Mouse (Mus musculus) heart, postnatal 14 days (tissue): ENCODE data around the gene Zc3h12d. TPM values are rescaled to one million over a fixed set of nuclear protein-coding genes. Genes with fewer than 3 reads are reported as not detected.

Experiments used
- DNase-seq, 2 experiments: peaks; one replicate each; pipeline ENCODE4 v3.0.0; 2021 to 2022
- intact Hi-C: fragments of 180-260 bp; cut with DNase I; formaldehyde crosslinking; loops from one replicate; pipeline ENCODE4 v1.15.1; 2025
- total RNA-seq, 2 experiments: library from RNA; stranded (reverse); gene quantifications; 2 replicates each; pipeline ENCODE4 v1.2.3; 2021

The Zc3h12d gene
- total RNA-seq, 2 experiments from 2014 or later: 0.24 to 0.29 TPM

- DNase-seq: no peak
- intact Hi-C loops: no loop called here
These were observed 5.8 kb downstream of the Zc3h12d start for GRCm38 (mm10) chr10:7838036-7838435.

- DNase-seq: no peak
- intact Hi-C loops: no loop called here
These were observed 6.7 kb downstream of the Zc3h12d start for GRCm38 (mm10) chr10:7838874-7839421.

GRCm38 (mm10) chr10:7839551-7840352 is 7.5 kb downstream of the Zc3h12d start:
- peak; percentile 18 to 32 for DNase-seq
- intact Hi-C loops: no loop called here

GRCm38 (mm10) chr10:7840353-7840733 is 8.1 kb downstream of the Zc3h12d start:
- intact Hi-C loops: no loop called here
- DNase-seq: no peak

- no peak for DNase-seq
- intact Hi-C loops: no loop called here
These were observed 8.5 kb downstream of the Zc3h12d start for GRCm38 (mm10) chr10:7840785-7841184.

GRCm38 (mm10) chr10:7841571-7842080 is 9.4 kb downstream of the Zc3h12d start:
- DNase-seq: peak; percentile 79 to 84
- intact Hi-C loops: no loop called here

GRCm38 (mm10) chr10:7843181-7843580 is 10.9 kb downstream of the Zc3h12d start:
- intact Hi-C loops: no loop called here

GRCm38 (mm10) chr10:7844161-7844560 is 11.9 kb downstream of the Zc3h12d start:
- intact Hi-C loops: no loop called here
- no peak for DNase-seq

More at GRCm38 (mm10) chr10:7843181-7843580, 10.9 kb downstream of the Zc3h12d start:
- no peak for DNase-seq

- intact Hi-C loops: no loop called here
- DNase-seq: no peak
These were observed 12.9 kb downstream of the Zc3h12d start for GRCm38 (mm10) chr10:7845136-7845535.

GRCm38 (mm10) chr10:7845991-7846390 is 13.7 kb downstream of the Zc3h12d start:
- DNase-seq: no peak
- intact Hi-C loops: no loop called here

- no peak for DNase-seq
- intact Hi-C loops: no loop called here
These were observed 14.9 kb downstream of the Zc3h12d start for GRCm38 (mm10) chr10:7847166-7847605.

- intact Hi-C loops: no loop called here
- DNase-seq: no peak
These were observed 19.6 kb downstream of the Zc3h12d start for GRCm38 (mm10) chr10:7851891-7852290.

GRCm38 (mm10) chr10:7860494-7860893 is 28.2 kb downstream of the Zc3h12d start:
- DNase-seq: no peak
- intact Hi-C loops: no loop called here

- intact Hi-C loops: no loop called here
- DNase-seq: no peak
These were observed 29.1 kb downstream of the Zc3h12d start for GRCm38 (mm10) chr10:7861259-7861936.

GRCm38 (mm10) chr10:7861937-7862657 is 29.8 kb downstream of the Zc3h12d start:
- intact Hi-C loops: no loop called here
- no peak for DNase-seq

- intact Hi-C loops: no loop called here
- no peak for DNase-seq
These were observed 31.1 kb downstream of the Zc3h12d start for GRCm38 (mm10) chr10:7863411-7863810.

GRCm38 (mm10) chr10:7864184-7864583 is 31.9 kb downstream of the Zc3h12d start:
- DNase-seq: peak in 1 of 2 experiments; percentile 46
- intact Hi-C loops: no loop called here

GRCm38 (mm10) chr10:7864806-7865205 is 32.5 kb downstream of the Zc3h12d start:
- intact Hi-C loops: loop anchor here (5.0 kb wide), 1 partner anchor 33 kb away; the partner anchor contains the start of gene Zc3h12d

GRCm38 (mm10) chr10:7866762-7867665 is 34.7 kb downstream of the Zc3h12d start:
- DNase-seq: peak; percentile 61
- intact Hi-C loops: loop anchor here (5.0 kb wide), 1 partner anchor 35 kb away; the partner anchor contains the start of gene Zc3h12d

More at GRCm38 (mm10) chr10:7864806-7865205, 32.5 kb downstream of the Zc3h12d start:
- DNase-seq: no peak
